Mouse (Mus musculus) urinary bladder, postnatal 14 days (tissue): ENCODE measurements around the gene Lrrc31.

Source experiments
- DNase-seq: peaks from one replicate; pipeline ENCODE4 v3.0.0; 2021; ENCODE audit warnings: low spot score

Gene Lrrc31

GRCm38 (mm10) chr3:30690976-30691375, 8.7 kb downstream of the Lrrc31 start:
- no peak for DNase-seq

GRCm38 (mm10) chr3:30687216-30687615, 12.4 kb downstream of the Lrrc31 start:
- no peak for DNase-seq

DNA sequence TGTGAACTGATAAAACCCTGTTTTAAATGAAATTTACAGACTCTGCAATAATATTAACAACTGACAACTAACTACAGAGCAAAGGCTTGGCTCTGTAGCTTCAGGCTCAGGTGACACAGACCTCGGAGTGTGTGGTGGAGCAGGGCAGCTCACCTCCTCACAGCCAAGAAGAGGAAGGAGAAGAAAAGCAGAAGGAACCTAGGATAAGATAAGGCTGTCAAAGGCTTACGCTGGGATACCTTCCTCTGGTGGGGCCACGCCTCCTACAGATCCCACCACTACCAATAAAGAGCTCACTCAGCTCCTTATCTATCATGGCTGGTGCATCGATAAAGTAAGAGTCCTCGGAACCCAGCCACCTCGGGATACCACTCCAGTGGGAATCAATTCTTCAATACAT, 16.5 kb downstream of the Lrrc31 start:
- no peak for DNase-seq

DNA sequence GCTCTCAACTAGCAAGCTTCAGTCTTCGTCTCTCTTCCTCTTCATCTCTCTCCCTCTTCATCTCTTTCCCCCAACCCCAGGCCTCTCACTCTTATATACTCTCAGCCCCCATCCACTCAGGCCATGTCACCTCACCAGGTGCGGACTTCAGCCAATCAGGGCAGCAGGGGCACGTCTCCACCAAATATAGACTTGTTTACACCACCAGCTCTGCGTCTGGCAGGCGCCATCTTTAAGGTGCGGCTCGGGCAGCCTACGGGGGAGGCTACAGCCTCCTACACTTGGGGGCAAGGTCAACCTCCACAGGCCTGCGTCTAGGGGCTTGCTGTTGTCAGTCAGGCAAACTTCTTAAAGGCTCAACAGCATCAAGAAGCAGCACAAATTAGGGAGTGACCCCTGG, 41.2 kb downstream of the Lrrc31 start:
- DNase-seq: no peak

- no peak for DNase-seq
These were observed 43.7 kb downstream of the Lrrc31 start for GRCm38 (mm10) chr3:30655937-30656336.

DNA sequence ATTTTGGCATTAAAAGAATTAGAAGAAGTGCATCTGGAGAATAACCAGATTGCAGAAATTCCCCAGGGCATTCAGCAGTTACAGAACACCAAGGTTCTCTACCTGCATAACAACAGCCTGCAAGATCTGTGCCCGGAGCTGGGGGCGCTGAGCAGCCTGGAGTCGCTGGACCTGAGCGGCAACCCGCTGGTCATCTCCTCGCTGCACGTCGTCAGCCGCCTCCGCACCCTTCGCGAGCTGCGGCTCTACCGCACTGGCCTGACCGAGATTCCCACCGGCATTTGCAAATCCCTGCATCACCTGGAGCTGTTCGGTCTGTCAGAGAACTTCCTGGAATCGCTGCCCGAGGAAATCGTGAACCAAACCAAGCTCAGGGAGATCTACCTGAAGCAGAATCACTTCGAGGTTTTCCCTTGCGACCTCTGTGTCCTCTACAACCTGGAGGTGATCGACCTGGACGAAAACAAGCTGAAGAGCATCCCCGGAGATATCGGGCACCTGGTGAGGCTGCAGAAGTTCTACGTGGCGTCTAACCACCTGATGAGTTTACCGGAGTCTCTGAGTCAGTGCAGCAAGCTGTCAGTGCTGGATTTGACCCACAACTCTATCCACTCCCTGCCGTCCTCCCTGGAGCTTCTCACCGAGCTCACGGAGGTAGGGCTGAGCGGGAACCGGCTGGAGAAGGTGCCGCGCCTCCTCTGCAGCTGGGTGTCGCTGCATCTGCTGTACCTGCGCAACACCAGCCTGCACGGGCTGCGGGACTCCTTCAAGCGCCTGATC, 49.4 kb downstream of the Lrrc31 start:
- DNase-seq: peak; percentile 46

DNA sequence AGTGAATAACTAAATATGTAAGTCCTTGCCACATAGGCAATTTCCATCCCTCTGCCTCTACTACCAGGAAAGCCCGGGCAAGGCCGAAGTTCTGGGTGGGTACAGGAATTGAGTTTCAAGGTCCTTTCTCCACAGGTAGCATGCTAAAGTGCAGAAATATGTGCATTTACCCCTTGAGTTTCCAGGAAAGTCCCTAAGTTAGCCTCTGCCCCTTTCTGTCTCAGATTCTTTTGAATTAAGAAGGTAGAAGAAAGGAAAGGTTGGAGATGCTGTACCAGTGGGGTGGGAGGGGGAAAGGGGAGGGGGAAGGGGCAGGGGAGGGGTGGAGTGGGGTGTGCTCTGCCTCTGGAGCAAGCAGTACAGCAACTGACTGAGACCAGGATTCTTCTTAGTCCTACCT, 51.2 kb downstream of the Lrrc31 start:
- DNase-seq: no peak

- DNase-seq: peak; percentile 43
These were observed 52.1 kb downstream of the Lrrc31 start, which contains the start of gene Lrrc34 for GRCm38 (mm10) chr3:30647440-30648090. Gene Lrrc34 (minus strand): TSS chr3:30647869.

GRCm38 (mm10) chr3:30646761-30647160, 52.9 kb downstream of the Lrrc31 start:
- DNase-seq: no peak

DNA sequence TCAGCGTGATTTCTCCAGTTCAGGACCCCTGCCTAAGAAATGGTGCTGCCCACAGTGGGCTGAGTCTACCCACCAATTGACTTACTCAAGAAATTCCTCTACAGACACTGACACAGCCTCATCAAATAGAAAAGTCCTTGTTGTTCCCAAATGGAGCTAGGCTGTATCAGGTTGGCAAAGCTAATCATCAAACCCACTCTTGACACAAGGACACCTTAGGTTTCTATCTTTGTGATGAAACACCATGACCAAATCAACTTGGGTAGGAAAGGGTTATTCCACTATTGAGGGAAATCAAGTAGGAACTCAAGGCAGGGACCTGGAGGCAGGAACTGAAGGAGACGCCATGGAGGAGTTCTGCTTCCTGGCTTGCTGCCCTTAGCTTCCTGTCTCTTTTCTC, 55.4 kb downstream of the Lrrc31 start, which contains the start of gene Lrriq4:
Lrriq4 (plus strand) TSS at position 301 of the 400 bp plus-strand sequence.
- DNase-seq: no peak

- DNase-seq: no peak
These were observed 64.0 kb downstream of the Lrrc31 start for GRCm38 (mm10) chr3:30635629-30636028.

DNA sequence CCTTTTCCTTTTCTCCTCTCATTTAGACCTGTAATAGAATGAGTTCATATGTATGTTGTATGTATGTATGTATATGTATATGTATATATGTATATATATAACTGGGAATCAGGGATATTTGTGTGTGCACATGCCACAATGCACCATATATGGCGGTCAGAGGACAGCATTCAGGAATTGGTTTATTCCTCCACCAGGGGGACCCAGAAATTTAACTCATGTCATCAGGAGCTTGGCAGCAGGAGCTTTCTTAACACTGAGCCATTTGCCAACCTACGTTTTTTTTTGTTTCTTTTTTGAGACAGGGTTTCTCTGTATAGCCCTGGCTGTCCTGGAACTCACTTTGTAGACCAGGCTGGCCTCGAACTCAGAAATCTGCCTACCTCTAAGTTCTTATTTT, 66.0 kb downstream of the Lrrc31 start:
- DNase-seq: no peak
